Mouse (Mus musculus): ENCODE measurements around the gene Wasf2.
"Not testable (repeated sequence)": the region's sequence is repeated elsewhere in the genome, so short reads cannot be mapped to it uniquely, and the experiment has no call there.

The Wasf2 gene

DNA sequence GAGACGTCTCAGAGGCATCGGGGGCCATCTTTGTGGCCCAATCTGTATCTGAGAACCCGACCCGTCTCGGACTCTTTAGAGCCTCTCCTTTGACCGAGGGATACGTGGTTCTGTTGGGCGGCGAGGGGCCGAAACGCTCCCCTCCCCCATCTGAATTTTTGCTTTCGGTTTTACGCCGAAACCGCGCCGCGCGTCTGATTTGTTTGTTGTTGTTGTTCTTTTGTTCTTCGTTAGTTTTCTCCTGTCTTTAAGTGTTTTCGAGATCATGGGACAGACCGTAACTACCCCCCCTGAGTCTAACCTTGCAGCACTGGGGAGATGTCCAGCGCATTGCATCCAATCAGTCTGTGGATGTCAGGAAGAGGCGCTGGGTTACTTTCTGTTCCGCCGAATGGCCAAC is 33.6 kb upstream of the Wasf2 start:
- not testable (repeated sequence) for DNase-seq (ENCODE audit: low spot score in 2 of 2)

DNA sequence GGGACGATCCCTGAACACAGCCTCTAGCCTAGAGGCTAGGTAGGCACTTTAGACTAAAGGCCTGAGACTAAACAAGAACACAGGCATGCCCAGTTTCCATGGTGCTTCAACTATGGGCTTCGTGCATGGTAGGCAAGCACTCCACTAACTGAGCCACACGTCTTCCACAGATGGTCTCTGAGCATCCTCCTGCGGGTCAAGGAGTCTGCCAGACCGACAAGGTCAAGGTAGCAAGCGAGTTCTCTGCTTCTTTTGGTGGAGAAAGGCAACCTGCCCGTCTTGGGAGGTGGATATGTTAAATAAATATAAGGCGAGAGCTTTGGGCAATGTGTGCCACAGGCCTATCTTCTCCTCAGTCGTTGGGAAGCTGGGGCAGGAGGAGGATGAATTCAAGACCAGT is 28.6 kb upstream of the Wasf2 start:
- no peak for DNase-seq (ENCODE audit: low spot score in 2 of 2)

DNA sequence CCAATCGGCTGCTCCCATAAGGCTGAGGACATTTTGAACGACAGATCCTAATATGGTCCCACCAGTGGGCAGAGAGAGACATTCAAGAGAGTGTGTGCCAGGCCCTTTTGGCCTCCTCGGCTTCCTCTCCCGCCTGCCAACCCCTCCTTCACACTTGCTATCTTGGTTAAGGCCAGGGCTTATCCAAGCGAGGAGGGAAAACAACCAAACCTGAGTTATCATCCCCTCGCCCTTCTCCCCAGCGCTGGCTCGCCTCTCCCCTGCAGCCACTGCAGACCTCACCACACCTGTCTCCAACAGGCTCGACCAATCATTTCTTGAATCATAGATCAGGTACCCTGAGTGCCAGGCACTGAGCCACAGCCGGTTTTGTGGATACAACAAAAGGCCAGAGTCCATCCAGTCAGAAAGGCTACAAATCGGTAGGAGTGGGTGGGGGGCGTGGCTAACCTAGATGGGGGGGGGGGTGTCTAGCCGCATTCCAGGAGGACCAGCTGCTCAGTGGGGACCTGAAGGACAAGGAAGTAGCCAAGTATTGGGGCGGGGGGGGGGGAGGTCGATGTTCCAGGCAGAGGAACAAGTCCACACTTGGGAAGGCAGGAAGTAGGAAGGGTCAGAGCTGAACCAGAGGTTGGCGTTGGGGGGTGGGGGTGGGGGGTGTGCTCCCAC is 26.6 kb upstream of the Wasf2 start:
- DNase-seq (ENCODE audit: low spot score in 2 of 2): no peak

DNA sequence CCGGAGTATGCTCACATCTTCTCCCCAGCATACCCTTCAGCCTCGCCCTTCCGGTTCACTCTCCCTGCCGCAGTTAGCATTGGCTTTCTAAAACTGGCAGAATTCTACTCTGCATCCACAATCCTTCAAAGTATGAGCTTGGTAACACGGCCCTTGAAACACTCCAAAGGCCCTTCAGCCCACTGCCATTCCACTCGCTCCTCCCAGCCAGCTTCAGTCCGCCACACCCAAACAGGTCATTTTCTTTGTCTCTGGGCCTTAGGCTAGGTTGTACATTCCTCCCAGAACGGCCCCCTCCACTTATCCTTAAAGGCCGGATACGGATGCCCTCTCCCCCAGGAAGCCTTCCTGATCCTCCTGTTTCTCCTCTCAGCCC is 26.1 kb upstream of the Wasf2 start:
- DNase-seq (ENCODE audit: low spot score in 2 of 2): no peak

DNA sequence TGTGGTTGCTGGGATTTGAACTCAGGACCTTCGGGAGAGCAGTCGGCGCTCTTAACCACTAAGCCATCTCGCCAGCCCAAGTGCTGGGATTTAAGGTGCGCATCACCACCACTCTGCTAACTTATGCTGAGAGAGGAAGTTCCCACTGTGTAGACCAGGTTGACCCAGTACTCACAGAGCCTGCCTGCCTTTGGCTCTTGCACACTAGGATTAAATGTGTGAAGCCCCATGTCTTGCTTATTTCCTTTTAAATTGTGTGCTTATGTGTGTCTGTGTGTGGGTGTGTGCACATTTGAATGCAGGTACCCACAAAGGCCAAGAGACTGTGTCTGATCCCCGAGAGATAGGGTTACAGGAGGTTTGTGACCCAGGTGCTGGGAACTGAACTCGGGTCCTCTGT is 23.6 kb upstream of the Wasf2 start:
- no peak for DNase-seq (ENCODE audit: low spot score in 2 of 2)

DNA sequence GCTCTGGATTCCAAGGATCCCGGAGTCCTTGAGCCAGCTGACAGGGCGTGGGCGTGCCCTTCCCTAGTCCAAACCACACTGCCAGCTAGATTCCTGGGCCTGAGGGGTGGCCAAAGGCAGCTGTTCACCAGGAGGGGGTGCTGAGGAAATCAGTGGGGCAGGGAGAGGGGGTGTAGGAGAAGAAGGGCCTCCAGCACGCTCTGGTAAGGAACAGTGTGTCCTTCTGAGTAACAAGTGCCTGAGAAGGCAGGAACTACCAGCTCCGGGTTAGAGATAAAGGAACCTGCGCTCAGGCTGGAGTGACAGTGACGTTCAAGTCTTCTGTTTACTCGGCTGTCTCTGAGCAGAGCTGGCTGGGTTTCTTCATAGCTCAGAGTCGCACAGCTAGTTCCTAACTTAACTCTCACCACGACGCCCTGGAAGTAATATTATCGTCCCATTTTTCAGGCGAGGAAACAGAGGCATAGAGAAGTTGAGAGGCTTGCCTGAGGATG is 22.5 kb upstream of the Wasf2 start:
- DNase-seq (ENCODE audit: low spot score in 2 of 2): no peak

DNA sequence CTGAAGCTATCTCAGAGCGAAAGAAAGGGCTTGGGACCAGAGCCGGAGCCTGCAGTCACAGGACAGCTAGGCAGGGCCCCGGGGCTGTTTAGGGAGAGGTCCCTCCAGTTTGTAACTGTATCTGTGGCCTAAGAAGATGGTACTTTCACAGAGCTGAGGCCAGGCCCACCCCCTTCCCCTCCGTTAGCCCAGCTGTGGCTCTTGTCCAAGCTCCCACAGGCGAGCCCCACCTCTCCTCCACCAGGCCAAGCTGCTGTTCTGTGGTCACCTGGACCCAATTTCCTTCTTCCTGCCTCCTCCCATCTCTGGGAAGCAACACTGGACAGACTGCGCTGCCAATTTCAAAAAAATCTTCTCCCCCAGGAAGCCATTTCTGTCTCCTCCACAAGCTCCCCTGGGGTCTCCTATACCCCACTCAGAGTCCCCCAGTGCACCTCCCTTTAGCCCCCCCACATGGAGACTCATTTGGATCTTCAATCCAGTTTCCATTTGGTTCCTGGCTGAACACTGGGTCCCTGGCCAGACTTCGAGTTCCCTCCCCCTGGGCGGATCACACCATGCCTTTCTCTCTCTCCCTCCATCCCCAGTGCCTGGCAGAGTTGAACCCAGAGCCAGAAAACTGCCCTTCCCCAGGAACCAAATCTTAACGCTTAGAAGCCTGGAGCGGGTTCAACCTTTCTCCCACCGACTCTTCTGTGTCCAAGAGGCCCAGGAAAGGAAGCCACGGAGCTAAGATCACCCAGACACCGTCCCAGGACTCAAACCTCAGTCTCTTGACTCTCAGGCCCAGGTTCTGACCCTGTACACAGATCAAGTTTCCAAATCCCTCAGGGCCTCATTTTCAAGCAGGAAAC is 21.6 kb upstream of the Wasf2 start:
- DNase-seq (ENCODE audit: low spot score in 2 of 2): no peak

DNA sequence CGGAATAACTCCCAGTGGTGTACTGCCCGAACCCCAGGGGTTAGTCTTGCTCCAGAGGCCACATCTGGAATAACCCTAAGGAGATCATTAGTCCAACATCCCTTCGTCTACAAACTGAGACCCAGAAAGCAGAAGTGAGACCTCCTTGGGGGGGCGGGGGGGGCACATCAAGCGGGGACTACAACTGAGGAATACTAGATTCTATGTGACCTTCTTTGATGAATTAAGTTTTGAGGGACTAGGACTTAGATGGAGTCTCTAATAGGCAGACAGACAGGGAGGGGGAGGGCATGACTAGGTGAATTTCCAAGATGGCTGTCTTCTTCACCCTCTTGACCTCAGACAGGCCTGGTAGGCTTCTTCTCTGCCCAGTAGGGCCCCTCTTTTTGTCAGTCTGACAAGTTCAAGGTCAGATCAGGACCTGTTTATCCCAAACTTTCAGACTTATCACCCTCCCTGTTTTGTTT is 20.9 kb upstream of the Wasf2 start:
- no peak for DNase-seq (ENCODE audit: low spot score in 2 of 2)

DNA sequence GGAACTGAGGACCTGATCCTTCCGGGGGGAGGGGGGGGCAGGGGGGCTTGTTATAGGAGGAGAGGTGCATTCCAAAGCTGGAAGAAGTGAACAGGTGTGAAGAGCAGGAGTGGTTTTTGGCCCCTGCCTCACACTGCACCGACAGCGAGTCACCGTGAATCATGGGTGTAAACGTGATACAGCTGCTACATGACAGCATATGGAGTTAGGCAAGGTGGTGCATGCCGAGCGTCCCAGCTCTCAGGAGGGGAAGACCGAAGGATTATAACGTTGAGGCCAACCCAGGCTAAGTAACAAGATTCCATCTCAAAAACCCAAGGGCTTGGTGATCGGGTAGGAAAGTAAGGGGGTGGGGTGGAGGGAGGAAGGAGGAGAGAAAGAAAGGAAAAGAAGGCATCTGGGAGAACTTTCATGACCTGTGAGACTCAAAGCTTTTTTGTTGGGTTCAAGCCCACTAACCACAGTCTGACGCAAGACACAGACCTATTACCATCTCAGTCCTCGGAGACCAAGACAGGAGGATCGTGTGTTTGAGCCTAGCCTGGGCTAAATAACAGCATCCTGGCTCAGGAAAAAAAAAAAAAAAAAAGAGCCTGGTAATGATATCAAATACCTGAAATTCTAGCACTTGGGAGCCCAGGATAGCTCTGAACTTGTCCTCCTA is 18.0 kb upstream of the Wasf2 start:
- no peak for DNase-seq (ENCODE audit: low spot score in 2 of 2)

DNA sequence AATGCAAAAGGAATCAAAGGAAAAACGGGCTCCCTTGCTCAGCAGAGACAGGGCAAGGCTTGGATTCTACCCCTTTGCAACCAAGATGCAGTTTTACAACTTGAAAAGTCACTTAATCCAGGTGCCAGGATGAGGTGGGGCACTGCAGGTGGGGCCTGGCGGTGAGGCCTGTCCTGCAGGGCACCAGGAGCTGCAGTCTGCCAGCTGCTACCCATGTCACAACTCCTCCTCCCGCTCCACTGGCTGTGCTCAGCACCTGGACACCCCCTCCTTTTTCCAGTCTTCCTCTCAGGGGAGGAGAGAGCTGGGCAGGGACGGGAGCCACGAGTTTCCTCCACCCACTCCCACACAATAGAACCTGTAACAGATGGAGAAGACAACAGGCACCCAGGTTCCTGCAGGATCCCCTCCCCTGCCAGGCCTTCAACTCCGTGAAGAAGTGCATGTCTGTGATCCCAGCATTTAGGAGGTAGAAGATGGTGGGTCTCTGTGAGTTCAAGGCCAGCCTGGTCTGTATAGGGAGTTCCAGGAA is 16.9 kb upstream of the Wasf2 start:
- DNase-seq (ENCODE audit: low spot score in 2 of 2): no peak

DNA sequence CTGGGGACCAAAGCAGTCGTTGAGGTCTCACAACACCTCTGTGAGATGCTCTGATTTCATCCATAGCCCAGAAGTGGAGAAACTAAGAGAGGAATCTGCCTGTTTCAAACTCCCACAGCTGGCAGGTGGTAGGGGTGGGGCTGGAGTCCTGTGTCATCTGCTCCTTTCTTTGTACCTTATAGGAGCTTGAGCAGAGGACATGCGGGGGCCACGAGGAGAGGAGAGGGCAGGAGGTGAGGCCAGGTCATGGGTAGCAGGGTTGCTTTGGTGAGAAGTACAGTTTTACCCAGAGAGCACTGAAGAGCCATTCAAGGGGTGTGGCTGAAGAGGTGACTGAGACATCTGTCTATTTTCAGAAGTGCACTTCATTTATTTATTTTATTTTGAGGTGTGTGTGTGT is 15.5 kb upstream of the Wasf2 start:
- no peak for DNase-seq (ENCODE audit: low spot score in 2 of 2)

DNA sequence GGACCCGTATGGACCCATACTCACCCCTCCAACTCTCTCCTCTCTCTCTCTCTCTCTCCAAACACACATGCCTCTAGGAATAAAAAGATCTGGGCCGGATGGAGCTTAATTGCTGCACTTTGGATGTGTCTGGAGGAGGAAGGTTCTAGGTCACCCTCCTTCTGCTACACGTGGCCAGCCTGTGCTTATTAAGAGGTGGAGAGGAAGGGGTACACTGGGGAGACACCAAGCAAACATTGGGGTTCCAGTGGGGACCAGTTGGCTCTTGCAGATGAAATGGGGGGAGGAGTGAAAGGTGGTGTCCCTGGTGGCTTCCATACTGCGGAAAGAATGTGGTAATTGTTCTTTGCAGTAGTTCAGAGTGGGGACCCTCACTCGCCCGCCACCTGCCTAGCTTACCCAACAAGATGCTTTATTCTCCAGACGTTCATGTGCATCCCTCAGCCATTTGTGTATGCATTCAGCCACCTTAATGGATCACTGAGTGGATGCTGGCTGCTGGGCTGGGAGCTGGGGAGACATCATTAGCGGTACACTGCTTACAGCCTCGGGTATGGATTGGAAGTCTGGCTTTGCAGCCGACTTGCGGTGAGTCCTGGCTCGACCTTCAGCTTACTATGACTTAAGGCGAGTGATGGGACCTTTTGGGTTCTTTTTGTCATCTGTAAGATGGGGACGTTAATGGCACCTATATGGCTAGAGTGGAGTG is 14.4 kb upstream of the Wasf2 start:
- no peak for DNase-seq (ENCODE audit: low spot score in 2 of 2)

DNA sequence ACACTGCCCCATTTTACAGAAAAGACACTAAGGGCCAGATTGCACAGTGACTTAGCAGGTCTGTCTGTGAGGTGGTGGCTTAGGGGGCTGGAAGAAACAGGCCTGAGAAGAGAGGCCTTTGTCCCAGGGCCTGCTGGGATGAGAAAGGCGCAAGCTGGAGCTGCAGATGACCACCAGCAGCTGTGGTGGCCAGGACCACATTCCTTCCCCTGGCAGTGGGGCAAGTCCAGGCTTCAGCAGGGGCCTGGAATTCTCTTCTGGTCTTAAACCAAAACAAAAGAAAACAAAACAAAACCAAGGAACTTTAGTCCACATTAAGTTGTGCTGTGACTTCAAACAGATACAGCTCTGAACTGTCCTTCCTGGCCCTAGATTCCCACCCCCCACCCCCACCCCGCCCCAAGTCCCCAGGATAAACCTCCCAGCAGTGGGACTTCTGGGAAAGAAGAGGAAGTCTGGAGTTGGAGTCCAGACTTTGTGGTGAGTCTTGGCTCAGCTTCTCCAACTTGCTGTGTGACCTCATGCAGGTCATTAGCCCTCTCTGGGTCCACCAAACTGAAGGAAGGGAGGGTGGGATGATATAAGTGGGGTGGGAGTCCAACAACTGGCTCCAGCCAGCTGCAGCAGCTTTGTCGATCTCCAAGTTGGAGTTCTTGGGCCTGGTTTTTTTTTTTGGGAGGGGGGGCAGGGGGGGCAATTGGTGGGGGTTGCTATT is 13.4 kb upstream of the Wasf2 start:
- no peak for DNase-seq (ENCODE audit: low spot score in 2 of 2)

DNA sequence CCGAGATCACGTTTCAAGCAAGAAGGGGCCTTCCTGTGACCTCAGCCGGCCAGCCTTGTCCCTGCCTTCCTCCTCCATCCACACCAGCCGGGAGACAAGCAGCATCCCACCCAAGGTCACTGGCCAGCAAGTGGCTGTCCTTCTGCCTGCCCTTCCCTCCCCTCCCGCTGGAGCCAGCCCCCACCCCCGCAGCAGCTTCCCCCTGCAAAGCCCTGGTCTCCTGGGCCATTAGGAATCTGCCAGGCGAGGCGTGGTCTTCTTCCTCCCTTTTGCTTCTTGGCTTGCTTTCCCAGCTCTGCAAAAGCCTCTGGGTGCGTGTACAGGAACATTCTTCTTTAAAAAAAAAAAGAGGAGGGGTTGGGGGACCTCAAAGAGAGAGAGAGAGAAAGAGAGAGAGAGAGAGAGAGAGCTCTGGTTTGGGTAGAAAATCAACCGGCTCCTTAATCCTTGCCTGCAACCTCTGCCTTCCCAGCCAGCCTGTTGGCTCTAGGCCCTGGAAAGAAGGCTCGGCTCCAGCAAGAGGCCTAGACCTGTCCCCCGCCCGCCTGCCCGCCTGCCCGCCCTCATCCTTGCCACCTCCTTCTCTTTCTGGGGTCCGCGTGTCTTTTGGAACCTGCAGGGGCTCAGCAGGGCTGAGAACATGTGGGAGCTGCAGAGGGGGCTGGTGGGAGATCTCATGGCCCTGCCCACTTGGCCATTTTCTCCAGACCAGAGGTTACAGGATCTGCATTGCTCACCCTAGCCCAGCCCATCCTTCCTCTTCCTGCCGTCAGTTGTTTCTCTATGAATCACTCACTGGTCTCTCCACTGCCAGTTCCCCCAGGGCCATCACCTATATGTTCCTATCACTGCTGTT is 12.5 kb upstream of the Wasf2 start:
- peak in 1 of 2 experiments; percentile 22 for DNase-seq (ENCODE audit: low spot score in 2 of 2)

DNA sequence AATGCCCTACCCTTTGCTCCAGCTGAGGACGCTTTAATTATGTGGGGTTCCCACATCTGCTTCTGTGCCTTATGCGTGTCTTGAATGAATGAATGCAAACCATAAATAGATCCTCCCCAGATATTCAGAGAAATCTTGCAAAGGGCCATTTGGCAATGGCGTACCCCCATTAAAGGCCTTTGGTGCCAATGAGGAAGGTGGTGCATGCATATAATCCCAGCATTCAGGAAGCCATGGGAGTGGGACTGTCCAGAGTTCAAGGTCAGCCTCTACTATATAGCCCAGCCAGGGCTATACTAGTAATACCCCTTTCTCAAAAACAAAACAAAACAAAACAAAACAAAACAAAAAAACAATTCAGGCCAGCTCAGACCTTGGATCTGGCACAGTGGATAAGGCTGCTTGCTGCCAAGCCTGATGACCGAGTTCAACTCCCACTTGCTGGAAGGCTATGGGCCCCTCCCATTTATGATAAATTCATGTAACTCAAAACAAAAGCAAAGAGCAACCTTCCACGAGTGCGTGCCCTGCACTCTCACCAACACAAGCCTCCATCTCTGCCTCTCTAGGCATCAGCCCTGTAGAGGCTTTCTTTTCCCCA is 11.4 kb upstream of the Wasf2 start:
- no peak for DNase-seq (ENCODE audit: low spot score in 2 of 2)

DNA sequence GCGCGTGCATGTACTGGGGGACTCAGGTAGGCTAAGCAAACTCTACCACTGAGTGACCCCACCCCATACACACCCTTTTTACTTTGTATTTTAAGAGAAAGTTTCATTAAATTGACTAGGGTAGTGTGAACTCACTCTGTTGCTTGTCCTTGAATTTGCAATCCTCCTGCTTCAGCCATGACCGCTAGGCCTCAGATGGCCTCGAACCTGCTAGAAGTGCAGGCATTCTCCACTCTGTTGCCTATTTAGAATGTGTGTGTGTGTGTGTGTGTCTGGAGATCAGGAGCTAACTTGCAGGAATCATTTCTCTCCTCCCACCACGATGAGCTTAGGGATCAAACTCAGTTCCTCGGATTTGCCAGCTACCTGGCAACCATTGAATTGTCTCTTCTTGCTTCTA is 10.7 kb upstream of the Wasf2 start:
- no peak for DNase-seq (ENCODE audit: low spot score in 2 of 2)

DNA sequence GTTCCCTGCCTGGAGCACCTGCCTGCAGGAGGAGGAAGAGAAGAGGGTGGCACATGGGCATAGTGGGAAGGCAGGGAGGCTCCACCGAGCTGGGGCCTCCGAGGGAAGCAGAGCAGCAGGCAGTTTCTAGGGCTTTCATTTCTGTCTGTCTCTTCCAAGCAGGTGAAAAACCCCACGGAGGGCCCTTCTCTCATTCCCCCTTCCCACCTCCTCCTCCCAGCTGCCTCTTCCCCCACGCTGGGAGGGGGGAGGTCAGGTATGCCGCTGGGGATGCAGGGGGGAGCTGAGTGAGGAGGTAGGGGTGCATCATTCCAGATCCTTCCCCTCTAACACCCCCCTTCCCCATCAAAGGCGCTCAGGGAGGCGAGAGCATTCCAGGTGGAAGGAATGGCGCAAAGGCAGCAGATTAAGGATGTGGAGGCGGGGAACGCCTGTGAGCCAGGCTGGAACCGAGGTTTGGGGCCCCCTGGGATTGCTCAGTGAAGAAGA is 9.4 kb upstream of the Wasf2 start:
- no peak for DNase-seq (ENCODE audit: low spot score in 2 of 2)

DNA sequence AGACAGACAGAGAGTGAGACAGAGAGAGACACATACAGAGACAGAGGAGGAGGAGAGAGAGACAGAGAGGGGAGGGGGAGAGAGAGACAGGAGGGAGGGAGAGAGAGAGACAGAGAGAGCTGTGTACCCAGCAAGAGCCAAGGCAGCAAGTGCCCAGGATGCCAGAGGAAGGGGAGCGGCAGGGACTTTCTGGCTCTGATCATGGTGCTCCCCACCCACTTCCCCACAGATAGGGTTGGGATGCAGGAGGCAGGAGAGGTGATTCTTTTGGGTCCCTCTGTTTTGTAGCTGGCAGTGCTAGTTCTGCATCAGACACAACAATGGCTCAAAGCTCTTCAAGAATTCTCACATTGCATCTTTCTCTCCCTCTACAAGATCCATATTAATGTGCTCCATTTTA is 8.9 kb upstream of the Wasf2 start:
- DNase-seq (ENCODE audit: low spot score in 2 of 2): no peak

DNA sequence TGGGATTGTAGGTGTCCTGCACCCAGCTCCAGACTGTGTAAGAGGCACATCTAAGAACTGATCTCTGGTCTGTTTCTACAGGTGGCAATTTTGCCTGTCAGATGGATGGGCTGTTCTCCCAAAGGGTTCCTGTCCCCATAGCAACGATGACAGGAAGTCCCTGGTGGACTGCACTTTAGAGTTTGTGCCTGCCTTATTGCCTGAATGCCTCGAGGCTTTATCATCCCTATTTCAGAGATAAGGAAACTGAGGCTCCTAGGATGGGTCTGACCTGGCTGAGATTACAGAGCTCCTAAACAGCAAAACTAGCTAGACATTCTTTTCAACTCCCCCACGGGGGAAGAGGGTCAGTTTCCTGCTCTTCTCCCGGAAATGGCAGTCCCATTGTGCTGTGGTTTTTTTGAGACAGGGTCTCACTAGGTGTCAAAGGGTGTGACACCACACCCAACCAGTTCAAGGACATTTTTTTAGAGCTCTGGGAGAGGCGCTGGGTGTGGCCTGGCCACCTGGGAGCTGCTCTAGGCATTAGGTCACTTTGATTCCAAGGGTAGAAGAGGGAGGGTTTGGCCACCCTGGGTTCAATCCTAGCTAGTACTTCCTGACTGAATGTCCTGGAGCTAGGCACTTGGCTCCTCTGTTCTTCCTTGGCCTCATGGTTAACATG is 8.2 kb upstream of the Wasf2 start:
- DNase-seq (ENCODE audit: low spot score in 2 of 2): no peak
